Mouse (Mus musculus) limb, embryonic 12.5 days (tissue): ENCODE measurements at regions not wholly inside any gene's neighbourhood (a gene's known extent, or its start where the extent isn't known, plus 50 kb on each side); places are given as distances from the start of the nearest gene placed in this dataset.

Experiments
- ATAC-seq: fragments of 200-750 bp; cut with Nextera tagmentation; 2 replicates; pipeline ENCODE4 v1.8.0; 2017; ENCODE audit warnings: low read depth, moderate TSS enrichment; ENCODE audit not compliant: insufficient number of reproducible peaks, insufficient read depth, low FRiP score, low TSS enrichment
- H3K27ac ChIP-seq: fragments of 300-500 bp; sonication (generic); 2 replicates; pipeline ENCODE4 v1.5.1; 2016; ENCODE audit warnings: mild to moderate bottlenecking, moderate library complexity
- H3K27me3 ChIP-seq: fragments of 300-500 bp; sonication (generic); 2 replicates; pipeline ENCODE4 v1.6.1; 2016; ENCODE audit warnings: mild to moderate bottlenecking, moderate library complexity
- H3K36me3 ChIP-seq: fragments of 300-500 bp; sonication (generic); 2 replicates; pipeline ENCODE4 v1.6.1; 2016; ENCODE audit warnings: mild to moderate bottlenecking, moderate library complexity
- H3K4me1 ChIP-seq: fragments of 300-500 bp; sonication (generic); replicated peaks from 2 replicates; pipeline ENCODE4 v1.6.1; 2016
- H3K4me2 ChIP-seq: fragments of 300-500 bp; sonication (generic); 2 replicates; pipeline ENCODE4 v1.6.1; 2016; ENCODE audit warnings: mild to moderate bottlenecking, moderate library complexity
- H3K4me3 ChIP-seq: fragments of 300-500 bp; sonication (generic); replicated peaks from 2 replicates; pipeline ENCODE4 v1.5.1; 2016; ENCODE audit warnings: mild to moderate bottlenecking
- H3K9ac ChIP-seq: fragments of 300-500 bp; sonication (generic); replicated peaks from 2 replicates; pipeline ENCODE4 v1.6.1; 2016; ENCODE audit warnings: mild to moderate bottlenecking, moderate library complexity
- H3K9me3 ChIP-seq: fragments of 300-500 bp; sonication (generic); 2 replicates; pipeline ENCODE4 v1.6.1; 2016; ENCODE audit warnings: mild to moderate bottlenecking, moderate library complexity
- WGBS: fragments of 180-500 bp; shearing (Covaris S2); methylation state at CpG from one replicate; pipeline ENCODE4 v1.1.7; 2016; 5-methylcytosine and 5-hydroxymethylcytosine counted together

DNA sequence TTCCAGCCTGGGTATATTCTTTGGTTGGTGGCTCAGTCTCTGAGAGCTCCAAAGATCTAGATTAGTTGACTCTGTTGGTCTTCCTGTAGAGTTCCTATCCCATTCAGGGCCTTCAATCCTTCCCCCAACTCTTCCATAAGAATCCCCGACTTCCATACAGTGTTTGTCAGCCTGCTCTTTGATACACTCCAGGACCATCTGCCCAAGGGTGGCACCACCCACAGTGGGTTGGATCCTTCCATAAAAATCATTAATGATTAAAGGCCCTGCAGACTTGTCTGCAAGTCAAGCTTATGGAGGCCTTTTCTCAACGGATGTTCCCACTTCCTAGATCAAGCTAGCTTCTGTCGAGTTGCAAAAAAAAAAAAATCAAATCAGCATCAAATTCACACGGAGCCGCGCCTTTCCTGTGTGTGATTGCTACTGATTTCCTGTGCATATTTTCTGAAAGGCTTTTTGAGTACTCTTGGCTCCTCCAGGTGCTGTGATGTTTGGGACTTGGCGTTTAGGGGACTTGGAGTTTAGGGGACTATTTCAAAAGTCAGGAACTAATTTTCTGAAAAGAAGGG is 171.3 kb upstream of the Gm9833 start:
- no peak overlapping the region for H3K27ac ChIP-seq
- H3K9ac ChIP-seq = no peak overlapping the region
- no peaks in the 10 kb centered on the region for H3K4me1 ChIP-seq
- H3K9me3 ChIP-seq = no peaks in the 10 kb centered on the region
- 0 out of 2 replicates have a peak, but pooled peaks cover 3% of the 10 kb centered on the region for H3K27me3 ChIP-seq
- H3K4me3 ChIP-seq = no peak overlapping the region
- H3K4me2 ChIP-seq = no peak overlapping the region
- 76% methylated on average over 7 of the region's 7 CpGs for WGBS
- ATAC-seq = no peak
- H3K36me3 ChIP-seq = no peaks in the 10 kb centered on the region

DNA sequence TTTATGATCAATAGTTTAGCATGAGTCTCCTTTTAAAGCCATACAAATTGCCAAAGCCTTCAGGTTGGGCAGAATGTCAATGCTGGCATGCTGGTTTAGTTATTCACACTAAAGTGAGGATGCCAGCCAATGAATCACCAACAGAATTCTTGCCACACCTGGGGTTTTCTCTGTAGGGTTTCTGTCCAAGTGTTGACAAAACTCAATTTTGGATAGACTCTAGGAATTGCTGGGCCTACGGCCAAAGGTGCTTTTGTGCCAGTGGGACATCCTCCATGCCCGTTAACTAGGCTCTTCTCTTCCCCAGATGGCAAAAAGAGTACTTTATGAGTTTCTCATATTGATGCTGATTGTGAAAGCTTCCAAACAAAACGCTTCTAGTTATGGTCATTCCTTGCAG is 167.6 kb upstream of the Gm9833 start:
- H3K4me2 ChIP-seq = no peak overlapping the region
- WGBS = 81% methylated on average over 3 of the region's 3 CpGs
- no peak for ATAC-seq

DNA sequence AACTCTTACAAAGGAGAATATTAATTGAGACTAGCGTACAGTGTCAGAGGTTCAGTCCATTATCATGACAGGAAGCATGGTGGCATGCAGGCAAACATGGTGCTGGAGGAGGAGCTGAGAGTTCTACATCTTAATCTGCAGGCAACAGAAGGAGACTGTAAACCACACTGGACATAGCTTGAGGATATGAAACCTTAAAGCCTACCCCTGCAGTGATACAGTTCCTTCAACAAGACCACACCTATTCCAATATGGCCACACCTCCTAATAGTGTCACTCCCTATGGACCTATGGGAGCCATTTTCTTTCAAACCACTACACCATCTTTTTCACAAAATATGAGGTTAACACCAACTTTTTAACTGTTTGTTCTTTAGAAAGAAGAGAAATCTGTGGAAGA is 166.2 kb upstream of the Gm9833 start:
- Histone ChIP-seq H3K9ac (no peak overlapping the region), H3K4me3 (no peak overlapping the region), H3K4me2 (no peak overlapping the region), H3K27me3 (no peaks in the 10 kb centered on the region), H3K36me3 (no peaks in the 10 kb centered on the region), H3K27ac (no peak overlapping the region), H3K4me1 (no peaks in the 10 kb centered on the region), H3K9me3 (no peaks in the 10 kb centered on the region)
- ATAC-seq = no peak
- WGBS = 91% methylated on average over 1 of the region's 1 CpGs

More for the DNA sequence above, 167.6 kb upstream of the Gm9833 start:
- Histone ChIP-seq H3K36me3 (no peaks in the 10 kb centered on the region), H3K4me1 (no peaks in the 10 kb centered on the region), H3K4me3 (no peak overlapping the region), H3K9ac (no peak overlapping the region), H3K9me3 (no peaks in the 10 kb centered on the region), H3K27ac (no peak overlapping the region), H3K27me3 (0 out of 2 replicates have a peak, but pooled peaks cover 3% of the 10 kb centered on the region)

DNA sequence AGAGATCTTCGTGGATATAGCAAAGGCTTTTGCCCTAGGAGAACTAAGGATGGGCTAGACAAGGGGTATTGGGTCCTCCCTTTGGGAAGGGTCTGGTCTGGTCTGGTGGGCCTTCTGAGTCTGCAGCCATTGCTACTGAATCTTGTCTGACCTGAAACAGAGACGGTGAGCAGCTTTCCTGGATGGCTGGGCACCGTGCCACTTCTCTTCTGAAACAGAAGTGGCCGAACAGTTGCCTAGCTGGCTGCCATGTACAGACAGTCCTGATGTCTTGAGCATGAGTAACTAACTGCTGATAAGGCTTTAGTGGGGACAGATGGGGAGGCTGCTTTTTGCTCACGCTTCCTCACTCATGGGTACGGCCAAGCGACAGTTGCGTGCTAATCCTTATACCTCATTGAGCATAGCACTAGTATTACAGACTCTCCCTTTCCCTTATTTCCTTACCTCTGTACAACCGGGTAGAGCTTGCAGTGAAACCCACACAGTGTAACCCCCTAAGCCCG is 165.3 kb upstream of the Gm9833 start:
- no peak overlapping the region for H3K4me2 ChIP-seq
- H3K4me3 ChIP-seq = no peak overlapping the region
- no peaks in the 10 kb centered on the region for H3K9me3 ChIP-seq
- no peaks in the 10 kb centered on the region for H3K27me3 ChIP-seq
- no peak overlapping the region for H3K9ac ChIP-seq
- no peaks in the 10 kb centered on the region for H3K4me1 ChIP-seq
- no peaks in the 10 kb centered on the region for H3K36me3 ChIP-seq
- WGBS = 89% methylated on average over 10 of the region's 10 CpGs
- H3K27ac ChIP-seq = no peak overlapping the region
- ATAC-seq = no peak

DNA sequence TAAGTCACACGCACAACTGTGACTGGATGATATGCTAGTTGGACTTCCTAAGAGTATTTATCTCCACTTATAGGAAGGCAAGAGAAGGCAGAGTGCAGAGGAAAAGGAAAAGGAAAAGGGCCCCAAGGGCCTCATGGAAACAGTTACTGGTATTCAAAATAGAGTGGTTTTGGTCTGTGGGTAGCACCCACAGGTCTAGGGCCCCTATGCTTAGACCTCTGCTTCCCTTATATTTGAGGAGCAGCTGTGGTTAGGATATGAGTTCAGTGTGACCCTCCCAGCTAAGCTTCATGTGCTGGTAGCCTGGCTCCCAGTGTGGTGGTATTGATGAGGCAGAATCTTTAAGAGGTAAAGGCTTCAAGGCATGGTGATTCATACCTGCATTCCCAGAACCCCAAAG is 163.3 kb upstream of the Gm9833 start:
- Histone ChIP-seq H3K4me1 (no peaks in the 10 kb centered on the region), H3K27me3 (no peaks in the 10 kb centered on the region), H3K4me2 (no peak overlapping the region), H3K9me3 (no peaks in the 10 kb centered on the region), H3K9ac (no peak overlapping the region), H3K36me3 (no peaks in the 10 kb centered on the region), H3K27ac (no peak overlapping the region), H3K4me3 (no peak overlapping the region)
- no peak for ATAC-seq
- 89% methylated on average over 1 of the region's 1 CpGs for whole genome bisulfite sequencing

DNA sequence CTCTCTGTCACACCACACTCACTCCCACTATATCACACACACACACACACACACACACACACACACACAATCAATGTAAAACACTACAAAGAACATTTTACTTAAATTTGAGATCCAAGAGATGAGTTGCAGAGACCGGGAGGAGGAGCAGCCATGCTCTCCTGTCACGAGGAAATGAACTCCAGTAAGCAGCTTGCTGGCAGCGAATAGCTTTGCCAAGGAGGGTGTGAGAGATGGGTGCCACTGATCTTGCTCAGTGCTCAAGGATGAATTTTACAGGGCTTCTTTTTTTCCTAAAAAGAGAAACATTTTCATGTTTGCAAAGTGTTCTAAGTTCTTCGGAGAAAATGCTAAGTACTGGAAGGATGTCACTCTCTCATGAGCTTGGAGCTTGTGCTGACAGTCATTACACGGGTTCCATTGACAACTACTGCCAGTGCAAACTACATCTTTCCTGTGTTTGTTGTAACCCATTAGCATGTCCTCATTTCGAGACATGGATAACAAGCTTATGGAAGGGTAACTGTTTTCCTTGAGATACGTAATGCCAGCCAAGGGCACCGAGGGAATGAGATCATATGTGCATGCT is 151.0 kb upstream of the Gm9833 start:
- Histone ChIP-seq H3K4me1 (no peaks in the 10 kb centered on the region; the same call in 1 of the 2 replicates), H3K4me2 (no peak overlapping the region), H3K9me3 (no peaks in the 10 kb centered on the region), H3K9ac (no peak overlapping the region), H3K27me3 (no peaks in the 10 kb centered on the region), H3K4me3 (no peak overlapping the region), H3K27ac (no peak overlapping the region), H3K36me3 (no peaks in the 10 kb centered on the region)
- whole genome bisulfite sequencing = 79% methylated on average over 8 of the region's 8 CpGs
- no peak for ATAC-seq

DNA sequence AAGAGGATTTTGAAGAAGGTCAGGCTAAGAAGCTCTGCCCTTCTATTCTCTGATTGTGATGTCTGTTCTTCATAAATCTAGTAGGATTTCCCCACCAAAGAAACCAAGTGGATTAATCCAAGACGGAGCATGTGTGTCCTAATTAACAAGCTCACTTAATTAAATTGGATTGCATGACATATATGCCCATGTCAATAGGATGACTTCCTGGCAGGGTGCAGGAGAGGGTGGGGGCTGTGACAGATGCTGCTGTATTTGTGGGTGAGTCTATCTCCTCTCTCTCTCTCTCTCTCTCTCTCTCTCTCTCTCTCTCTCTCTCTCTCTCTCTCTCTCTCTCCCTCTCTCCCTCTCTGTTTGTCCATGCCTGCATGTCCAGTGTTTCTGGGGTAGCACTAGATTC is 149.3 kb upstream of the Gm9833 start:
- no peak overlapping the region for H3K4me3 ChIP-seq
- H3K27ac ChIP-seq = no peak overlapping the region
- no peaks in the 10 kb centered on the region for H3K4me1 ChIP-seq
- no peaks in the 10 kb centered on the region for H3K36me3 ChIP-seq
- H3K9me3 ChIP-seq = no peaks in the 10 kb centered on the region
- no peak for ATAC-seq
- WGBS = 41% methylated on average over 1 of the region's 1 CpGs
- H3K9ac ChIP-seq = no peak overlapping the region
- H3K4me2 ChIP-seq = no peak overlapping the region
- no peaks in the 10 kb centered on the region for H3K27me3 ChIP-seq

DNA sequence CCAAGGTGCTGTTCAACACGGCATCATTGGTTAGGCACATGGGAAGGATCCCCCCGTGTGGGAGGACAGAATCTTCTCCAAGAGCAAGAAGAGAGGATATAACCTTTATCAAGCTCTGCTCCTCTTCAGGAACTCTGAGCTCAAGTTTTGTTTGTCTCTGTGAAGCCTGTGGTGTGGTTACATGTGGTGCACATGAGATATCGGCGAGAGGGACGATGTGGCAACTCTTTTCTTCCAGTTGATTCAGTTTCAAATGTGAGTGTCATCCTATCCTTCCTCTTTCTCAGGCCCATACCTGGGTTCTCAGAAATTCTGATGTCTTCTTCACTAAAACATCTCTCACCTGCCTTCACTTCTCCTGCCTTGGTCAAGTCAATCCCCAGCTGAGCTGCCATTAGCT is 145.3 kb upstream of the Gm9833 start:
- H3K27ac ChIP-seq = no peak overlapping the region
- no peak overlapping the region for H3K9ac ChIP-seq
- no peaks in the 10 kb centered on the region for H3K27me3 ChIP-seq
- no peak overlapping the region for H3K4me2 ChIP-seq
- no peak for ATAC-seq
- H3K36me3 ChIP-seq = no peaks in the 10 kb centered on the region
- H3K4me1 ChIP-seq = no peaks in the 10 kb centered on the region
- no peaks in the 10 kb centered on the region for H3K9me3 ChIP-seq
- WGBS = 90% methylated on average over 5 of the region's 5 CpGs
- no peak overlapping the region for H3K4me3 ChIP-seq

DNA sequence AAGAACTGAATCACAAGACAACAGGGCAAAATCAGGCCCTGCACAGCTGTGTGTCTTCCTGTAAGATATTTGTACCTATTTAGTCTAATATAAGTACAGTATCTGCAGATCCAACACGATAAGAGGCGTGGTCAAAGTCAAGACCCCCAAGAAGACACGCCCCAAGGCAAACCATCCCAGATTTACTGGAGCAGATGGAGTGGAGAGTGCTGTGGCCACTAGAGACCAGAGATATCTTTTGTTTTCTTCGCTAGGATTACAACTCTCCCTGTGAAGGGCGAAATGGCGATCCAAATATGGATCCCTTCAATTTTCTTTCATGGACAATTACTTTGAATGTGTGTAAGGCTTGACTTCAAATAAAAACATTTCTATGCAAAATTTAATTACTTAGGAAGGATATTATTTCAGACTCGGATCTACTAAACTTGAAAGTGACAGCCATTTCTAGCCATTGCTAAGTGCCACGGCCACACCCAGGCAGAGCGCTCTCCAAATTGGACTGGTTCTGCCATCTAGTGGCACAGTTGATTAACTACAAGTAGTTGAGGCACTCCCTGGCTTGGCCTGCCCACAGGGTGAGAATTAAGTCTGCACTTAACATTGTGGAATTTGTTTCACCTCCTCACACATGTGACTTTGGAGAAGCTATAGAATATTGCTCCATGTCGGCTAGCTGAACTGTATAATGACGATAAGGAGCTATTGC is 140.4 kb upstream of the Gm9833 start:
- H3K4me1 ChIP-seq = no peaks in the 10 kb centered on the region
- no peak overlapping the region for H3K4me3 ChIP-seq
- H3K36me3 ChIP-seq = no peaks in the 10 kb centered on the region
- H3K9ac ChIP-seq = no peak overlapping the region
- H3K9me3 ChIP-seq = no peaks in the 10 kb centered on the region
- peak; percentile 81; the same call in 1 of the 2 replicates for ATAC-seq
- H3K4me2 ChIP-seq = no peak overlapping the region
- no peak overlapping the region for H3K27ac ChIP-seq
- no peaks in the 10 kb centered on the region for H3K27me3 ChIP-seq
- WGBS = 53% methylated on average over 11 of the region's 11 CpGs

DNA sequence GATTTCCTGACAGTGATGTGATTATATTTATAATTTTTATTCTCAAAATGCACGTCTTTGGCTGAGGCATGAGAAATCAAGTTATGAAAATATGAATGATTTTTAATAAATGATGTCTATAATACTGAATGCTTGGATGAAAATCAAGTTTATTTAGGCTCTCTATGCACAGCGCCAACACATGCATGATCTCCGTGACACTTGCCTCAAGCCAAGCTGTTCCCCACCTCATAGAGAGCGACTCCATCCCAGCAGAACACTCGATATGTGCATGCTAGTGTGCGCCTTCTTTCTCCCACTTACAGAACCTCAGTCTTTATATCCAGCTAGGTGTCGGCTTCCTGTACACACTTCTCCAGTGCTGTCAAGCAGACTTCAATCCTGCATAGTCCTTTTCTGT is 139.8 kb upstream of the Gm9833 start:
- no peak overlapping the region for H3K9ac ChIP-seq
- H3K36me3 ChIP-seq = no peaks in the 10 kb centered on the region
- no peak overlapping the region for H3K4me3 ChIP-seq
- H3K9me3 ChIP-seq = no peaks in the 10 kb centered on the region
- H3K4me1 ChIP-seq = no peaks in the 10 kb centered on the region
- H3K4me2 ChIP-seq = no peak overlapping the region
- ATAC-seq = no peak
- WGBS = 76% methylated on average over 7 of the region's 7 CpGs
- H3K27me3 ChIP-seq = no peaks in the 10 kb centered on the region
- H3K27ac ChIP-seq = no peak overlapping the region

DNA sequence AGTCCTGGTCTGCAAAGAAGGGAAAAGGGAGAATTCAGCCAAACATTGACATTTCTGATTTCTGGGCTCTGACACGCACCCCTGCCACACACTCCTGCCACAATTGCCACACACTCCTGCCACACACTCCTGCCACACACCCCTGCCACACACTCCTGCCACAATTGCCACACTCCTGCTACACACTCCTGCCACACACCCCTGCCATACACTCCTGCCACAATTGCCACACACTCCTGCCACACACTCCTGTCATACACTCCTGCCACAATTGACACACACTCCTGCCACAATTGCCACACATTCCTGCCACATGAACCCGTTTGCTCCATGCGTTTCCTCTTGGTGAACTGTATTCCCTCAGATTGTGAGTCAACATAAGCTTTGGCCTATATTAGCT is 130.0 kb upstream of the Gm9833 start:
- Histone ChIP-seq H3K36me3 (no peaks in the 10 kb centered on the region), H3K4me3 (no peak overlapping the region), H3K9ac (no peak overlapping the region), H3K4me2 (no peak overlapping the region), H3K9me3 (0 out of 2 replicates have a peak, but pooled peaks cover 2% of the 10 kb centered on the region), H3K27ac (no peak overlapping the region), H3K27me3 (no peaks in the 10 kb centered on the region), H3K4me1 (no peaks in the 10 kb centered on the region)
- 80% methylated on average over 3 of the region's 3 CpGs for WGBS
- ATAC-seq = no peak
